Mouse (Mus musculus): Measurements from ENCODE around the gene Tmco3.

GRCm38 (mm10) chr8:13254019-13254418 lies 34.0 kb upstream of the Tmco3 start, which contains the start of gene Adprhl1:
- no peak for TF ChIP-seq POLR2A (IDR thresholded peaks at IDR 0.05; ENCODE audit: low read depth, low read length)
- peak; percentile 92 for TF ChIP-seq CTCF (IDR thresholded peaks at IDR 0.05; ENCODE audit: borderline replicate concordance, insufficient read depth, low read length)
